Comparison of ENCODE assay signal across 15 mouse cellular contexts in genomic region chr11:51554590-51554989, GRCm38 (mm10). TPM values are rescaled to one million over a fixed set of nuclear protein-coding genes. Genes with fewer than 3 reads are reported as not detected.
DNase-seq lines count a peak whose midpoint lies in the region; ATAC-seq and TF ChIP-seq lines count a peak whose summit lies in the region.
"Had no signal": no experiment of that assay in that cellular context is flagged by ENCODE, and none has a peak within 500 bp of the region (broad histone marks: within the 10 kb centered on the region; RNA-seq: fewer than 3 reads in every experiment).

No protein-coding gene starts in this region.

- H3K4me2 ChIP-seq in intestine, embryonic 15.5 days (replicated peaks) = no peak overlapping the region

- H3K27ac ChIP-seq in layer of hippocampus, adult 2 months = no peak overlapping the region
- 0 out of 2 replicates have a peak overlapping the region, but pooled peaks have one; percentile 20 for H3K27ac ChIP-seq in limb, embryonic 10.5 days
- H3K27ac ChIP-seq in intestine, embryonic 15.5 days = no peak overlapping the region

- TF ChIP-seq CTCF in layer of hippocampus, adult 2 months (conservative IDR thresholded peaks at IDR 0.05) = no peak

- WGBS in limb, embryonic 10.5 days = 71% methylated on average over 10 of the region's 10 CpGs
- 69% methylated on average over 9 of the region's 10 CpGs for WGBS in intestine, embryonic 15.5 days

- 0 out of 2 replicates have a peak, but pooled peaks cover 4% of the 10 kb centered on the region for H3K27me3 ChIP-seq in limb, embryonic 10.5 days (ENCODE audit: low read depth, poor library complexity, severe bottlenecking)
- no peaks in the 10 kb centered on the region for H3K27me3 ChIP-seq in intestine, embryonic 15.5 days (replicated peaks)

- ATAC-seq in intestine, embryonic 15.5 days = no peak

- peak; percentile 31 for DNase-seq in embryo, embryonic 10 days (ENCODE audit: low spot score)
- DNase-seq in embryo, embryonic 10.5 days (ENCODE audit: low spot score) = no peak
- no peak for DNase-seq in layer of hippocampus, adult 2 months (ENCODE audit: low spot score in 2 of 2)
- DNase-seq in layer of hippocampus, adult 9-10 months (ENCODE audit: low spot score) = no peak
- DNase-seq in R1 (ENCODE audit: low read depth, low spot score) = peak; percentile 44
- DNase-seq in limb, embryonic 10.5 days (ENCODE audit: low spot score) = no peak
- DNase-seq in left cerebral cortex, postnatal 10 days (ENCODE audit: extremely low spot score in 1 of 2, low spot score in 2 of 2) = no peak
- DNase-seq: adrenal gland, postnatal 14 days; cerebellum, adult 11-12 months; heart, adult 18-20 months; heart, postnatal 14 days; kidney, adult 11 months; right cerebral cortex, postnatal 14 days; thymus, postnatal 25 days had no signal

- no peak overlapping the region for H3K9ac ChIP-seq in intestine, embryonic 15.5 days

- no peaks in the 10 kb centered on the region for H3K9me3 ChIP-seq in limb, embryonic 10.5 days (replicated peaks)
- no peaks in the 10 kb centered on the region for H3K9me3 ChIP-seq in intestine, embryonic 15.5 days

- 0 out of 2 replicates have a peak, but pooled peaks cover 5% of the 10 kb centered on the region for H3K36me3 ChIP-seq in limb, embryonic 10.5 days
- H3K36me3 ChIP-seq in intestine, embryonic 15.5 days = no peaks in the 10 kb centered on the region

- intact Hi-C loops in left cerebral cortex, postnatal 10 days (cut with DNase I) = no loop called here

- peaks cover 18% of the 10 kb centered on the region for H3K4me1 ChIP-seq in limb, embryonic 10.5 days
- H3K4me1 ChIP-seq in intestine, embryonic 15.5 days (replicated peaks) = peaks cover 8% of the 10 kb centered on the region

- peak overlapping the region; percentile 17; the same call in 1 of the 2 replicates for H3K4me3 ChIP-seq in layer of hippocampus, adult 2 months
- H3K4me3 ChIP-seq in limb, embryonic 10.5 days = no peak overlapping the region
- no peak overlapping the region for H3K4me3 ChIP-seq in intestine, embryonic 15.5 days (replicated peaks)

RNA-seq across cellular contexts. Expression of gene Phykpl, which starts 30.0 kb away (rescaled TPM):
- total RNA-seq in layer of hippocampus, adult 2 months (2021) = 1 to 10 TPM; 8.1 to 9.4 TPM
- polyA plus RNA-seq in limb, embryonic 10.5 days (2016; fragmentation: Nextera tagmentation; extraction: Ambion mirVana) = 15.6 and 16.1 TPM in 2 replicates
- total RNA-seq in left cerebral cortex, postnatal 10 days (2021) = 1 to 10 TPM; 6.4 to 7.1 TPM
- polyA plus RNA-seq in intestine, embryonic 15.5 days (2015; fragmentation: Nextera tagmentation; extraction: Ambion mirVana) = 18.5 and 21.1 TPM in 2 replicates

RNA-seq across cellular contexts. Expression of gene Hnrnpab, which starts 52.1 kb away (rescaled TPM):
- 100 to 1,000 TPM; 149 to 155 TPM for total RNA-seq in layer of hippocampus, adult 2 months (2021)
- 723 and 764 TPM in 2 replicates for polyA plus RNA-seq in limb, embryonic 10.5 days (2016; fragmentation: Nextera tagmentation; extraction: Ambion mirVana)
- 100 to 1,000 TPM; 182 to 186 TPM for total RNA-seq in left cerebral cortex, postnatal 10 days (2021)
- 381 and 414 TPM in 2 replicates for polyA plus RNA-seq in intestine, embryonic 15.5 days (2015; fragmentation: Nextera tagmentation; extraction: Ambion mirVana)

Comparison
In these comparisons a context has a peak if more than half of its experiments do, and no peak if none do; other contexts are left out.
1. DNase-seq: peak in embryo, embryonic 10 days (single experiment) and R1 (single experiment); none in embryo, embryonic 10.5 days (single experiment), layer of hippocampus, adult 2 months (0 of 2), layer of hippocampus, adult 9-10 months (single experiment), limb, embryonic 10.5 days (single experiment) and left cerebral cortex, postnatal 10 days (0 of 2).